Mouse (Mus musculus) ES-E14 (cell line): Measurements from ENCODE around the gene Ndufb10. TPM values are rescaled to one million over a fixed set of nuclear protein-coding genes. Genes with fewer than 3 reads are reported as not detected.

ENCODE experiments used
- DNase-seq: peaks from one replicate; pipeline ENCODE4 v3.0.0-alpha.2; 2013; ENCODE audit warnings: low read depth, low spot score
- H3K27ac ChIP-seq: 2 replicates; pipeline ENCODE4 v1.5.1; 2012; ENCODE audit warnings: low read depth, mild to moderate bottlenecking, low read length, moderate library complexity, mixed read lengths; ENCODE audit not compliant: poor library complexity, insufficient read depth, severe bottlenecking
- H3K36me3 ChIP-seq: 2 replicates; pipeline ENCODE4 v1.6.1; 2012; ENCODE audit warnings: mild to moderate bottlenecking, low read length, moderate library complexity, mixed read lengths; ENCODE audit not compliant: control insufficient read depth, poor library complexity, insufficient read depth, severe bottlenecking
- H3K4me1 ChIP-seq, 2 experiments: fragments of 150-350 bp in 1 of 2; sonication (generic) in 1 of 2; 2 replicates each; pipeline ENCODE4 v1.6.1; 2012; ENCODE audit warnings: low read length in 2 of 2, mild to moderate bottlenecking in 1 of 2, mixed read lengths in 1 of 2; ENCODE audit not compliant: control insufficient read depth in 2 of 2, insufficient read depth in 2 of 2, poor library complexity in 1 of 2
- H3K4me3 ChIP-seq, 2 experiments: fragments of 150-350 bp in 1 of 2; sonication (generic) in 1 of 2; 2 replicates each; pipeline ENCODE4 v1.5.1; 2012; ENCODE audit warnings: low read length in 2 of 2, low read depth in 1 of 2, mild to moderate bottlenecking in 1 of 2, mixed read lengths in 1 of 2; ENCODE audit not compliant: insufficient read depth in 1 of 2, poor library complexity in 1 of 2, severe bottlenecking in 1 of 2
- H3K9ac ChIP-seq: 2 replicates; pipeline ENCODE4 v1.6.1; 2012; ENCODE audit warnings: low read depth, mild to moderate bottlenecking, low read length, mixed read lengths; ENCODE audit not compliant: poor library complexity, insufficient read depth, severe bottlenecking
- H3K9me3 ChIP-seq: fragments of 150-350 bp; sonication (generic); 2 replicates; pipeline ENCODE4 v1.6.1; 2012; ENCODE audit warnings: low read depth, mild to moderate bottlenecking, low read length; ENCODE audit not compliant: control insufficient read depth, insufficient read depth
- CHD2 ChIP-seq: IDR thresholded peaks from 2 replicates; pipeline ENCODE4 v1.6.1; 2014; ENCODE audit warnings: mild to moderate bottlenecking, low read depth, low read length, inconsistent platforms
- HCFC1 ChIP-seq: IDR thresholded peaks from 2 replicates; pipeline ENCODE4 v1.6.1; 2012; ENCODE audit warnings: low read length, inconsistent platforms, borderline replicate concordance; ENCODE audit not compliant: insufficient read depth
- MAFK ChIP-seq: IDR thresholded peaks from 2 replicates; pipeline ENCODE4 v1.6.1; 2014; ENCODE audit warnings: mild to moderate bottlenecking, low read depth, low read length, inconsistent platforms; ENCODE audit not compliant: insufficient read depth
- ZC3H11A ChIP-seq: IDR thresholded peaks from 2 replicates; pipeline ENCODE4 v1.6.1; 2012; ENCODE audit warnings: low read depth, mild to moderate bottlenecking, inconsistent platforms, low read length, borderline replicate concordance
- ZNF384 ChIP-seq: IDR thresholded peaks from 2 replicates; pipeline ENCODE4 v1.6.1; 2012; ENCODE audit warnings: low read depth, low read length, inconsistent platforms
- in situ Hi-C, 2 experiments: fragments of 600-800 bp; cut with MboI; formaldehyde crosslinking; loops; one replicate each; pipeline ENCODE4 v1.15.1; 2025; ENCODE audit warnings: low sequenced_read_pairs in 2 of 2, inconsistent platforms in 1 of 2; ENCODE audit not compliant: unreplicated experiment in 2 of 2
- total RNA-seq: library from RNA; depleted of rRNA; stranded (reverse); fragments of 300-350 nt; gene quantifications from 2 replicates; pipeline ENCODE4 v1.2.3, GENCODE M21; 2012

The Ndufb10 gene
- total RNA-seq, 1 experiment = 191 TPM

- H3K4me1 ChIP-seq = peaks cover 10 to 14% of the 10 kb centered on the region in 2 experiments
- no peak overlapping the region for H3K4me3 ChIP-seq
- DNase-seq = no peak
- H3K27ac ChIP-seq = no peak overlapping the region
- H3K36me3 ChIP-seq = peaks cover 13% of the 10 kb centered on the region
- no peak overlapping the region for H3K9ac ChIP-seq
- no peaks in the 10 kb centered on the region for H3K9me3 ChIP-seq
- no peak for TF ChIP-seq ZC3H11A
- no peak for TF ChIP-seq MAFK
- no peak for TF ChIP-seq CHD2
- no peak for TF ChIP-seq HCFC1
- TF ChIP-seq ZNF384 = no peak
- in situ Hi-C loops = no loop called here
These were observed 31.9 kb downstream of the Ndufb10 start for GRCm38 (mm10) chr17:24692385-24692784.

GRCm38 (mm10) chr17:24689251-24690081 lies 34.8 kb downstream of the Ndufb10 start, which contains the start of gene Syngr3:
Gene Syngr3 (minus strand): TSS chr17:24689955.
- Histone ChIP-seq H3K9me3 (no peaks in the 10 kb centered on the region), H3K4me3 (peak within 1 kb of the TSS; percentile 67 to 68), H3K9ac (peak within 1 kb of the TSS; percentile 54), H3K36me3 (peaks cover 13% of the 10 kb centered on the region), H3K27ac (no peak within 1 kb of the TSS), H3K4me1 (peaks cover 7 to 11% of the 10 kb centered on the region in 2 experiments)
- TF ChIP-seq HCFC1 (no peak), ZNF384 (no peak), CHD2 (no peak), MAFK (no peak)
- in situ Hi-C loops = no loop called here
- no peak for DNase-seq

GRCm38 (mm10) chr17:24687599-24687998 lies 36.7 kb downstream of the Ndufb10 start:
- H3K4me3 ChIP-seq = peak overlapping the region; percentile 15 to 16; a peak in 2 of 4 replicates
- in situ Hi-C loops = no loop called here
- H3K9ac ChIP-seq = no peak overlapping the region
- no peaks in the 10 kb centered on the region for H3K9me3 ChIP-seq
- TF ChIP-seq ZNF384 = no peak
- TF ChIP-seq MAFK = no peak
- no peak for TF ChIP-seq CHD2
- peaks cover 7 to 11% of the 10 kb centered on the region in 2 experiments for H3K4me1 ChIP-seq
- no peak for DNase-seq
- H3K27ac ChIP-seq = no peak overlapping the region
- H3K36me3 ChIP-seq = peaks cover 1% of the 10 kb centered on the region

- H3K27ac ChIP-seq = no peak overlapping the region
- peaks cover under 1% of the 10 kb centered on the region; the same call in 1 of the 2 replicates for H3K36me3 ChIP-seq
- no peaks in the 10 kb centered on the region for H3K9me3 ChIP-seq
- DNase-seq = no peak
- in situ Hi-C loops = no loop called here
- H3K4me1 ChIP-seq = peaks cover 7 to 11% of the 10 kb centered on the region in 2 experiments
- TF ChIP-seq CHD2 (no peak), ZNF384 (peak; percentile 64; the same call in 1 of the 2 replicates)
- H3K4me3 ChIP-seq = peak overlapping the region; percentile 15 to 16; a peak in 3 of 4 replicates
- peak overlapping the region; percentile 1; the same call in 1 of the 2 replicates for H3K9ac ChIP-seq
These were observed 37.1 kb downstream of the Ndufb10 start for GRCm38 (mm10) chr17:24687146-24687595.

- peaks cover 7 to 11% of the 10 kb centered on the region in 2 experiments for H3K4me1 ChIP-seq
- in situ Hi-C loops = no loop called here
- no peak overlapping the region for H3K27ac ChIP-seq
- TF ChIP-seq HCFC1 (no peak; the same call in 1 of the 2 replicates), ZNF384 (no peak), MAFK (no peak), CHD2 (no peak), ZC3H11A (no peak)
- peaks cover 6% of the 10 kb centered on the region for H3K36me3 ChIP-seq
- H3K9me3 ChIP-seq = no peaks in the 10 kb centered on the region
- H3K9ac ChIP-seq = peak overlapping the region; percentile 52
- DNase-seq = peak; percentile 69
- H3K4me3 ChIP-seq = peak overlapping the region; percentile 50 to 66
These were observed 37.8 kb downstream of the Ndufb10 start for GRCm38 (mm10) chr17:24686514-24686913.
